Mouse (Mus musculus) CH12F3 (cell line): ENCODE results near the gene Aco1.

Experiments
- in situ Hi-C: fragments of 300-500 bp; cut with MboI; formaldehyde crosslinking; loops from 2 replicates; pipeline ENCODE4 v1.14.3; 2020; ENCODE audit warnings: low sequenced_read_pairs

The Aco1 gene

GRCm38 (mm10) chr4:40156582-40157499 lies 14.0 kb downstream of the Aco1 start:
- in situ Hi-C loops, result no loop called here

DNA sequence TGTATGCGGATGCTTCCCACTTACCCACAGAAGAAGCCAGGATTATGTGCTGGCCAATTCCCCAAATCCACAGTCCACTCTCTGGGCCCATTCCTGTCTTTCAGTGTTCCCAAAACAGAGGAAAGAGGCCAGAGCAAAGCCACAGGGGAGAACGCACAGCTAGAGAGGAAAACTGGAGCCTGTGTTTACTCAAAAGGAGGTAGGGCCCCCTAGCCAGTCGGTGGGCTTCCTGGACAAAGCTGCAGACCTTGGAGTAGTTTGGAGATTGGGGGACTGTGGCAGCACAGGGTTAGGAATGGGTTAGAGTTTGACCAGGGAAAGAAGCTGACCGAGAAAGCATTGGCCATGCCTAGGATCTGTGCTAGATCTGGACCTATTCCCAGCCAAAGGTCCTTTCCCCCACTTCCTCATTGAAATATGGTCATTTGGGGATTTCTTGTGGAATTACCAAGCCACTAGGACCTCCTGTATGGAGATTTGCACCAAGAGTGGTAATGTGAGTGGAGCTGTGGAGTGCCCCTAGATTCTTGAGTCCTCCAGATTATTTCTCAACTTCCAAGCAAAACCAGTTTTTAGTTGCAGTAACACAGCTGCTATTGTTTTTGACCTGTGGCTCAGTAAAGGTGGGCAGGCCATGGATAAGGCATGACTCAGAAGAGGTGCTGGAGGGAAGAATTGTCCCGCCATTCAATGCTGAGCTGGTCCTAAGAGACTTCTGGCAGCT lies 14.8 kb downstream of the Aco1 start:
- in situ Hi-C loops, result no loop called here

DNA sequence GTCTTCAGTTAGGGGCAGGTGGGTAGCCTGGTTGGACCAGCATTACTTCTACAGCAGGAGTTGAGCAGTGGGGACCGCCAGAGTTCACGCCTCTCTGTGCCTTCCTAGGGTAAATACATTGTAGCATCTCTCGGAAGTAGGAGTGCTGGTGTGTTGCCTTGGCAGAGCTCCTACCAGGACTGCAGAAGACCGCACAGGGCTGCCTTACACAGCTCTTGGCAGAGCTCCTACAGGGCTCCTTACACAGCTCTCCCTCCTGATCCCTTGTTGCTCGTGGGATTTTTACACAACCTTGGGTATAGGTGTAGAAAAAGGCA lies 15.3 kb downstream of the Aco1 start:
- in situ Hi-C loops, result no loop called here

GRCm38 (mm10) chr4:40160591-40161434 lies 17.9 kb downstream of the Aco1 start:
- in situ Hi-C loops, result no loop called here

GRCm38 (mm10) chr4:40163646-40164045 lies 20.8 kb downstream of the Aco1 start:
- in situ Hi-C loops, result no loop called here

DNA sequence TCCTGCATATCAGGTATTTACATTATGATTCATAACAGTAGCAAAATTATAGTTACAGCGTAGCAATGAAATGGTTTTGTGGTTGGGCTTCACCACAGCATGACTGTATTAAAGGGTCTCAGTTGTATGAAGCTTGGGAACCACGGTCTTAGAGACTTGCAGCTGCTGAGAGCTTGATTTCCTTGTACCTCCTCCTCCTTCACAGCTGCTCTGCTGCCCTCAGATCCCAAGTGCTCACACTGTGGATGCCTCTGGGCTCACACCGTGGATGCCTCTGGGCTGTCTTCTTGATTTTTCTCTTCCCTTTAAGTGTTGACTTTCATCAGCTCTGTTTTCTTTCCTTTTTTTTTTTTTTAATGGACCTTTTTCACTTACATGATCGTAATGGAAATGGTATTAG lies 28.6 kb downstream of the Aco1 start:
- in situ Hi-C loops, result no loop called here

- in situ Hi-C loops, result no loop called here
Measured at GRCm38 (mm10) chr4:40172336-40172735, 29.5 kb downstream of the Aco1 start.

DNA sequence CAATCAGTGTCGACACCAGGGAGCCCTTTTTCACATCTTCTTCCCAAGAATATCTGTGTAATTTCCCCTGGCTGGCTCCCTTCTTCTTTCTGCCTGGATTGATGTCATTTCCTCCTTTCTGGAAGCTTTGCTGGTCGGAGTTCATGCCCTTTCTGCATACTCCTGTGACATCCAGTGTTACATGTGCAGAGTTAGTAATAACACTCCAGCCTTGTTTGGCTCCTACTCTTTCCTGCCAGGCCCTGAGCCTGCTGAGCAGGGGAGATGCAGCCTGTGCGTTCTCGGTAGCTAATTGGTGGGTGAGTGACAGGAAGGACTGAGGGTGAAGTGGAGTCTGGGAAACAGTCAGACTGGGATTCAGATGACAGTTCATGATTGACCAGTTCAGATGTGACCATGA lies 31.4 kb downstream of the Aco1 start:
- in situ Hi-C loops, result no loop called here

- in situ Hi-C loops, result no loop called here
Measured at GRCm38 (mm10) chr4:40178584-40178983, 35.7 kb downstream of the Aco1 start.

DNA sequence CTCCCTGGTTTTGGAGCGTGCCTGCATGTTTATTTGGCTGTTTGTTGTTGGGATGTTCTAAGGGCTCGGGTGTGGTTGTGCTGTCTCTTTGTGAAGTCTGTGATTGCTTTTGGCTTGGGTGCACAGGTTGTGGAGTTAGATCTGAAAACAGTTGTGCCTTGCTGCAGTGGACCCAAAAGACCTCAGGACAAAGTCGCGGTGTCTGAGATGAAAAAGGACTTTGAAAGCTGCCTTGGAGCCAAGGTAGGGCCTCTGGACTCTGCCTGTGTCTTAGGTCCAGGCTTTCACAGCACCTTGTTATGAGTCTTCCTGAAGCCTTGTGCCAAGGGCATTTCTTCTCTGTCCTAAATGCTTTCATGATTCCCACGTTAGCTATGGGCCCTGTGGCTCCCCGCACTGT lies 37.2 kb downstream of the Aco1 start:
- in situ Hi-C loops, result no loop called here

- in situ Hi-C loops, result no loop called here
Measured at GRCm38 (mm10) chr4:40181681-40182080, 38.8 kb downstream of the Aco1 start.

- in situ Hi-C loops, result no loop called here
Measured at GRCm38 (mm10) chr4:40182651-40183320, 39.9 kb downstream of the Aco1 start.

GRCm38 (mm10) chr4:40183781-40184180 lies 40.9 kb downstream of the Aco1 start:
- in situ Hi-C loops, result no loop called here

DNA sequence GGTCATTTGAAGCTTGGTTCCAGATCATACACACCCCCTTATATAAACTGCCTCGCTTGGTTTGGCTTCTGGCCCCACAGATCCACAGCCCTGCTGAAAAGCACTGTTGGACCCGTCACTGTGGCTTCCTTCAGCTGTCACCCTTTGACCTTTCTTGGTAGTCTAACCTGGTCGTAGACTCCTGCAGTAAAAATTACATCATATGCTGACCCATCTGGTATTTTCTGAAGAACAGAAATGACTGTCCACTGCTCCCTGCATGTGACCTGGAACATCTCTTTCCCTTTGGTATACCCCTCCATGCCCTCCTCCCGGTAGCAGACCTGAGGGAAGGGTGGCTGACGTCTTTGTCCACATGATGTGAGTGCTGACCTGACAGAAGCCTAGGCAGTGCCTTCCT lies 41.6 kb downstream of the Aco1 start:
- in situ Hi-C loops, result no loop called here

GRCm38 (mm10) chr4:40187956-40188355 lies 45.1 kb downstream of the Aco1 start:
- in situ Hi-C loops, result no loop called here

DNA sequence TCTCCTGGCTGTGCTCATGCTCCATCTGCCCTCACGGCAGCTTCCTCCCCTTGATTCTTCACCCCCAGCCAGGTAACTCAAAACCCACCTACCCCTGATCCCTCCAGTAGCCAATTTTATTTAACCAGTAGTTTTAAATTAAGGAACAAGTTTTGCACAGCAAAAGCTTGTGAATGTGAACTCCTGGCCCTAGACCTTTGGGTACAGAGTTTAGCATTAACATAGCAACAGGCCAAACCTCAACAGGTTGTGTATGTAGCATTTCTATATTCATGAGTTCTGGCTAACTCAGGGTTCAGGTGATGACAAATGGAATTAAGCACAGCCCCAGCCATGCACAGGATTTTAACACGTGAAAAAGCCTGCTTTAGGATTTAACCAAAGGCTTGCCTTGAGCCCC lies 49.4 kb downstream of the Aco1 start:
- in situ Hi-C loops, result no loop called here

- in situ Hi-C loops, result no loop called here
Measured at GRCm38 (mm10) chr4:40193461-40193860, 50.6 kb downstream of the Aco1 start.

DNA sequence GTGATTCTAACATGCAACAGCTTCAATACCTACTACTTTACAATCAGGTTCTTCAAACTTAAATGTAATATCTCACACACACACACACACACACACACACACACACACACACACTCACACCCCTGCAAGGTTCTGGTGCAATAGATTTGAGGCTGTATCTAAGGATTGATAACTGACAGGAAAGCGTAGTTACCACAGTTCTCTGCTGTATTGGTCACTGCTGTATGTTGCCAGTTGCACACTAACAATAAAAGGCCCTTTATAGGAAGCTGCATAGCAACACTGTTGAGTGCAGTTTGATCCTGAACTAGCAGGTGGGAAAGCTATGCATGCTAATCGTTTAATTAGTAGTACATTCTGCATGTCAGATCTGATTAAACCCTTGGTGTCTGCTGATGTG lies 52.5 kb downstream of the Aco1 start:
- in situ Hi-C loops, result no loop called here

- in situ Hi-C loops, result no loop called here
Measured at GRCm38 (mm10) chr4:40202205-40202604, 59.3 kb downstream of the Aco1 start.

DNA sequence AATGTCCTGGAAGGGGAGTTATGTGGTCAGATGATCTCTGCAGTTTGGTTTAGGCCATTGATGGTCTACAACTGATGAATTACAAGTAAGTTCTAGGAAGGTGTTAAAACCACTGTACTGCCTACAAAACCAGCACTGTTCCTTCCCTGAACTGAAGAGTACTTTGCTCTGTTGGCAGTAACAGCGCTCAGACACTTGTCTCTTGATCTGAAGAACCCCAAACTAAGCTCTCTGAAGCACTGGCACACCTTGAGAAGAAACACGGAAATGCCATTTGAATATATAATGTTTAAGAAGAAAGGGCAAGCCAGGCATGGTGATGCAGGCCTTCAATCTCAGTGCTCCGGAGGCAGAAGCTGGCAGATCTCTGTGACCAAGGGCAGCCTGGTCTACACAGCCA lies 61.5 kb downstream of the Aco1 start:
- in situ Hi-C loops, result no loop called here
